Mouse (Mus musculus): ENCODE data around the gene Eml3.
"Not testable (repeated sequence)": the region's sequence is repeated elsewhere in the genome, so short reads cannot be mapped to it uniquely, and the experiment has no call there.

The Eml3 gene

GRCm38 (mm10) chr19:8929224-8930088 is at the start of gene Eml3, which contains the start of gene Rom1:
Eml3 (plus strand) TSS chr19:8929552.
Rom1 (minus strand) TSS chr19:8929356.
- DNase-seq: peak; percentile 91

- DNase-seq: peak; percentile 95
These were observed 48.9 kb upstream of the Eml3 start, which contains the start of gene Uqcc3 for GRCm38 (mm10) chr19:8880311-8881033. Uqcc3 (minus strand) TSS chr19:8880923.

GRCm38 (mm10) chr19:8881034-8881392 is 48.3 kb upstream of the Eml3 start:
- no peak for DNase-seq

- DNase-seq: no peak
These were observed 45.7 kb upstream of the Eml3 start, which contains the start of the genes Lbhd1 and Gm49403 for GRCm38 (mm10) chr19:8883616-8884015. Lbhd1 (plus strand) TSS chr19:8883732. Gm49403 (plus strand) TSS chr19:8883930.

- no peak for DNase-seq
These were observed 42.3 kb upstream of the Eml3 start for GRCm38 (mm10) chr19:8886916-8887584.

GRCm38 (mm10) chr19:8887585-8888463 is 41.5 kb upstream of the Eml3 start:
- DNase-seq: no peak

GRCm38 (mm10) chr19:8888511-8889385 is 40.6 kb upstream of the Eml3 start, which contains the start of the genes 1810009A15Rik and Gm49416:
1810009A15Rik (plus strand) TSS chr19:8888853.
Gm49416 (plus strand) TSS chr19:8888926.
- DNase-seq: peak; percentile 99

GRCm38 (mm10) chr19:8892829-8893766 is 36.3 kb upstream of the Eml3 start, which contains the start of gene Ints5:
Ints5 (plus strand) TSS chr19:8893005.
- peak; percentile 93 for DNase-seq

GRCm38 (mm10) chr19:8895397-8895960 is 33.9 kb upstream of the Eml3 start:
- DNase-seq: no peak

GRCm38 (mm10) chr19:8896231-8896630 is 33.1 kb upstream of the Eml3 start:
- DNase-seq: not testable (repeated sequence)

- DNase-seq: peak; percentile 44
These were observed 32.0 kb upstream of the Eml3 start for GRCm38 (mm10) chr19:8897211-8897864.

- peak; percentile 100 for DNase-seq
These were observed 31.4 kb upstream of the Eml3 start, which contains the start of gene Ganab for GRCm38 (mm10) chr19:8897865-8898495. Ganab (plus strand) TSS chr19:8898071.

- no peak for DNase-seq
These were observed 30.8 kb upstream of the Eml3 start for GRCm38 (mm10) chr19:8898576-8898975.

- DNase-seq: no peak
These were observed 30.3 kb upstream of the Eml3 start for GRCm38 (mm10) chr19:8899079-8899478.

- no peak for DNase-seq
These were observed 25.9 kb upstream of the Eml3 start for GRCm38 (mm10) chr19:8903412-8903811.

GRCm38 (mm10) chr19:8908531-8908930 is 20.8 kb upstream of the Eml3 start:
- DNase-seq: no peak

- DNase-seq: no peak
These were observed 17.5 kb upstream of the Eml3 start for GRCm38 (mm10) chr19:8911810-8912209.

GRCm38 (mm10) chr19:8914212-8914611 is 15.1 kb upstream of the Eml3 start:
- DNase-seq: no peak

All from embryo, embryonic 11 days (tissue).